14 mouse cellular contexts compared by ENCODE assay signal in the genomic region with DNA sequence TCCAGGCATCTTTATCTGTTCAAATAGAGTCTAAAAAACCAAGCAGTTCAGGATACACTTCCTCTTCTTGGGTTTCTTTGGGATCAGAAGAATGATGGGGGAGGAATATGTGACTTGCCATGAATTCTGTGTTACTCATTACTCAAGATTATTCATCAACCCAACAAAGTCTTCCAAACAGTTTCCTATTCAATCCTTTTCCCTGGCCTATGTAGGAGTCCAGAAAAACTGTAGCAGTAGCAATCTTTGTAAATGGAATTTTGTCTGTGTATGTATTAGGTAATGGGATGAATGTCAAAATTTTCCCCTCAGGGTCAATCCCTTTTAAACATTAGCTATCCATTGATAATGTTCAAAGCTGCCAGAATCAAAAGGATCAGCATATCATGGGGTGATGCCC.
"Had no signal": no experiment of that assay in that cellular context is flagged by ENCODE, and none has a peak within 500 bp of the region (broad histone marks: within the 10 kb centered on the region; RNA-seq: fewer than 3 reads in every experiment).

No protein-coding gene starts in this region.

- H3K36me3 ChIP-seq: limb, embryonic 10.5 days; limb, embryonic 13.5 days; liver, embryonic 15.5 days had no signal

- H3K27ac ChIP-seq: layer of hippocampus, adult 2 months; limb, embryonic 10.5 days; limb, embryonic 13.5 days; liver, embryonic 15.5 days had no signal

- H3K4me1 ChIP-seq: limb, embryonic 10.5 days; limb, embryonic 13.5 days; liver, embryonic 15.5 days had no signal

- H3K9me3 ChIP-seq: limb, embryonic 10.5 days; limb, embryonic 13.5 days; liver, embryonic 15.5 days had no signal

- ATAC-seq: inflammation-experienced regulatory T-cells, adult 6 months had no signal

- H3K4me2 ChIP-seq: limb, embryonic 13.5 days; liver, embryonic 11.5 days; liver, embryonic 15.5 days; midbrain, embryonic 11.5 days had no signal

- DNase-seq: layer of hippocampus, adult 9-11 months; lung, adult 2 months; lung, postnatal 14 days; lung, postnatal 4 days; midbrain, embryonic 14.5 days; thymus, adult 18-20 months; thymus, postnatal 36 days had no signal

- H3K4me3 ChIP-seq: layer of hippocampus, adult 2 months; limb, embryonic 10.5 days; limb, embryonic 13.5 days; liver, embryonic 15.5 days had no signal

- H3K27me3 ChIP-seq: limb, embryonic 13.5 days; liver, embryonic 15.5 days had no signal

- H3K9ac ChIP-seq: limb, embryonic 13.5 days; liver, embryonic 15.5 days had no signal
